Mouse (Mus musculus): ENCODE measurements around the gene Gm13288.
"Not testable (repeated sequence)": the region's sequence is repeated elsewhere in the genome, so short reads cannot be mapped to it uniquely, and the experiment has no call there.

The Gm13288 gene

DNA sequence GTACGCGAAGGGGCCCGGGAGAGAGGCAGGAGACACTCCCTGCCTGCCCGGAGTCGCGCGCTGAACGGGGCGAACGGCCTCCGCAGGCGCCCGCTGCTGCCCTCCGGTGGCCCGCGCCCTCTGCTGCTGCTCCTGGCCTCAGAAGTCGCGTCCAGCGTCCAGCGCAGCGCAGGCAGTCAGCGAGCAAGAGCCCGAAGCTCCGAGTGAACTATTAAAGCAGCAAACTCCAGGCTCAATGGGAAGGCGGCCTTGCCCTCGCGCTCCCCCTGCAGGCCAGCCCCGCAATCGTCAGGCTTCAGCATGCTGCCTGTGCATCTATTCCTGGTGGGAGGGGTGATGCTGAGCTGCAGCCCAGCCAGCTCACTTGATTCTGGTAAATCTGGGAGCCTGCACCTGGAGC is 2.4 kb upstream of the Gm13288 start, which contains the start of gene Gm13287:
TSS of gene Gm13287 (plus strand) at position 301 of the 400 bp plus-strand sequence.
- not testable (repeated sequence) for DNase-seq (ENCODE audit: low spot score)

DNA sequence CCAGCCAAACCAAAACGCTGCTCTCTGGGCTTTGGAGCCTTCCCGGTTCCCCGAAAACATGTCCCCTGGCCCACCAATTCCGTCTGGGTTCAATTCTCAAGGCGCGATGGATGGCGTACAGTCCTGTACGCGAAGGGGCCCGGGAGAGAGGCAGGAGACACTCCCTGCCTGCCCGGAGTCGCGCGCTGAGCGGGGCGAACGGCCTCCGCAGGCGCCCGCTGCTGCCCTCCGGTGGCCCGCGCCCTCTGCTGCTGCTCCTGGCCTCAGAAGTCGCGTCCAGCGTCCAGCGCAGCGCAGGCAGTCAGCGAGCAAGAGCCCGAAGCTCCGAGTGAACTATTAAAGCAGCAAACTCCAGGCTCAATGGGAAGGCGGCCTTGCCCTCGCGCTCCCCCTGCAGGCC is 430 bp downstream of the Gm13288 start:
- peak; percentile 6 for DNase-seq (ENCODE audit: low spot score)

DNA sequence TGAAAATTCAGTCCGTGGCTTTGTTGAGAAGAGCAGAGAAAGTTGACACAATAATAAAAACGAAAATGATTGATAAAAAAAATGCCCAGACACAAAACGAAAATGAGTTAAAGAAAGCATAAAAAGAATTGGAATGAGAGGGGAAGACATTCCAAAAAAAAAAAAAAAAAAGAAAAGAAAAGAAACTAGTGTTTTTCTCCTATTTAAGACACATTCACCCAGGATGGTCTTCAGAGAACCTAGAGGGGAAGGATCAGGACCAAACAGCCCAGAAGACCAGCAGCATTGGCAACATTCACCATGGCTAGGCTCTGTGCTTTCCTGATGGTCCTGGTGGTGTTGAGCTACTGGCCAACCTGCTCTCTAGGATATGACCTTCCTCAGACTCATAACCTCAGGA is 10.6 kb downstream of the Gm13288 start, which contains the start of gene Ifna7:
TSS of gene Ifna7 (plus strand) at position 301 of the 400 bp plus-strand sequence.
- DNase-seq (ENCODE audit: low spot score): no peak

DNA sequence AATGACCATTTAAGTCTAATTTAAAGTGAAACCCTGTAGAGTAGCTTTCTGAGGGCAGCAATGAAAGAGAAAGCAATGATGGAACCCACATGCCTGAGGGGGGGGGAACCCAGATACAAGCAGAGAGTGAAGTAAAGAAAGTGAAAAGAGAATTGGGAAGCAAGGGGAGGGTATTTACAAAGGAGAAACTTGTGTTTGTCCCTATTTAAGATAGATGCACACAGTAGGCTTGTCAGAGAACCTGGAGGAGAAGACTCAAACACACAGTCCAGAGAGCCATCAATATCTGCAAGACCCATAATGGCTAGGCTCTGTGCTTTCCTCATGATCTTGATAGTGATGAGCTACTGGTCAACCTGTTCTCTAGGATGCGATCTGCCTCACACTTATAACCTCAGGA is 14.3 kb downstream of the Gm13288 start, which contains the start of gene Ifna11:
TSS of gene Ifna11 (plus strand) at position 301 of the 400 bp plus-strand sequence.
- no peak for DNase-seq (ENCODE audit: low spot score)

DNA sequence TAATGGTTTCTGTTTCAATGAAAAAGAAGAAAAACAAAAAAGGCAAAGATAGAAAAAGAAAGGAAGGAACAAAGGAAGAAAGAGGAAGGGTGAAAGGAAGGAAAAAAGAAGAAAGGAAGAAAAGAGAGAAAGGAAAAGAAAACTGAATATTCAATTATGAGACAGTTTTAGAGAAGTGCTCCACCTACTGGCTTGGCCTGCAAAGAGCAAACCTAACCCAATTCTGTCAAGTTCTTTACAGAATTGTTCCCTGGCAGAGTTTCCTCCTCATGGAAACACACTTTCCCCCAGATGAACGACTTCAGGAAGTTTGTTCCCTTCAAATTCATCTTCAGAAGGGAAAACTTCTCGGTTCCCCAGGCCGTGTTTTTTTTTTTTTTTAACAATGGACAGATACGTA is 17.7 kb downstream of the Gm13288 start:
- peak; percentile 1 for DNase-seq (ENCODE audit: low spot score)

DNA sequence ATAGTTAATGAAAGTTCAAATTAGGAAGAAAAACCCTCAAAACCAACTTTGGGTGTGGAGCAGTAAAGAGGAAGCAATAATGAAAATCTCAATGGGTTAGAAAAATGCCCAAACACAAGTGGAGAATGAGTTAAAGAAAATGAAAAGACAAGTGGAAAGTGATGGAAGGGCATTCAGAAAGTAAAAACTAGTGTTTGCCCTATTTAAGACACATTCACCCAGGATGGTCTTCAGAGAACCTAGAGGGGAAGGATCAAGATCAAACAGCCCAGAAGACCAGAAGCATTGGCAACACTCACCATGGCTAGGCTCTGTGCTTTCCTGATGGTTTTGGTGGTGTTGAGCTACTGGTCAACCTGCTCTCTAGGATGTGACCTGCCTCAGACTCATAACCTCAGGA is 21.8 kb downstream of the Gm13288 start, which contains the start of gene Ifna6:
TSS of gene Ifna6 (plus strand) at position 301 of the 400 bp plus-strand sequence.
- not testable (repeated sequence) for DNase-seq (ENCODE audit: low spot score)

DNA sequence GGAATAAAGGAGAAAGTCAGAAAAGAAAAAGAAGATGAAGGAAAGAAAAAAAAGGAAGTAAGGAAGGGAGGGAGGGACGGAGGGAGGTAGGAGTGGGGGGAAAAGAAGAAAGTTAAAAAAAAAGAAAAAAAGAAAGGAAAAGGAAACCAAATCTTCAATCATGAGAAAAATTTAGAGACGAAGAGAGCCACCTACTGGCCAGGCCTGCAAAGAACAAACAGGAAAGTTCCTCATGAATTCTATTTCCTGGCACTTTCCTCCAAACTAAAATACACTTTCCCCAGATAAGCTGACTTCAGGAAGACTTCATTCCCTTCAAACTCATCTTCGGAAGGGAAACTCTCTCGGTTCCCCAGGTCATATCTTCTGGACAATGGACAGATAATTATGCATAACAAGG is 25.2 kb downstream of the Gm13288 start:
- peak; percentile 23 for DNase-seq (ENCODE audit: low spot score)

DNA sequence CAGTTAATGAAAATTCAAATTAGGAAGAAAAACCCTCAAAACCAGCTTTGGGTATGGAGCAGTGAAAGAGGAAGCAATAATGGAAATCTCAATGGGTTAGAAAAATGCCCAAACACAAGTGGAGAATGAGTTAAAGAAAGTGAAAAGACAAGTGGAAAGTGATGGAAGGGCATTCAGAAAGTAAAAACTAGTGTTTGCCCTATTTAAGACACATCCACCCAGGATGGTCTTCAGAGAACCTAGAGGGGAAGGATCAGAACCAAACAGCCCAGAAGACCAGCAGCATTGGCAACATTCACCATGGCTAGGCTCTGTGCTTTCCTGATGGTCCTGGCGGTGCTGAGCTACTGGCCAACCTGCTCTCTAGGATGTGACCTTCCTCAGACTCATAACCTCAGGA is 29.9 kb downstream of the Gm13288 start, which contains the start of gene Ifna5:
TSS of gene Ifna5 (plus strand) at position 301 of the 400 bp plus-strand sequence.
- DNase-seq (ENCODE audit: low spot score): not testable (repeated sequence)

DNA sequence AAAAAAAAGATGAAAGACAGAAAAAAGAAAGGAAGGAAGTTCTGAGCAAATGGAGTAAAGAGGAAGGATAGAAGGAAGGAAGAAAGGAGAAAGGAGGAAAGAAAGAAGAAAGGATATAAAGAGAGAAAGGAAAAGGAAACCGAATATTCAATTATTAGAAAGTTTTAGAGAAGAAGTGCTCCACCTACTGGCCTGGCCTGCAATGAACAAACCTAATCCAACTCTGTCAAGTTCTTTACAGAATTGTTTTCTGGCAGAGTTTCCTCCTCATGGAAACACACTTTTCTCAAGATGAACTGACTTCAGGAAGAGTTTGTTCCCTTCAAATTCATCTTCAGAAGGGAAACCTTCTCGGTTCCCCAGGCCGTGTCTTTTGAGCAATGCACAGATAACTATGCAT is 33.5 kb downstream of the Gm13288 start:
- DNase-seq (ENCODE audit: low spot score): peak; percentile 1

DNA sequence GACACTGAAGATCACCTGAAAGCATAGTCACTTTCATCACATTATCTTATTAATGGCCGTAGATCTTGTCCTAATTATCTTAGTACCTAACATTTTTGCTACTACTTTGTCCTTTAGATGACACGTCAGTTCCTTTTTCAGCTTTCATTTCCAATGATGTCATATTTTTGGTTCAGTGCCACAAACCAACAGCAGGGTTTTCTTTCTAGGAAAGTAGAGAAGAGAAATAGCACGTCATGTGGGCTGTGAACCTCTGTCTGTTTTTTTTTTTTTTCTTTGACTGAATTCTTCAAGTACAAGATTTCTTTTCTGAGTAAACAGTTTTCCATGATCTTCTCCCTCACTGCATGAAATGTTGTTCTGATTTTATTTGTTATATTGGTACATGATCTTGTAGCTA is 34.7 kb downstream of the Gm13288 start:
- DNase-seq (ENCODE audit: low spot score): no peak

DNA sequence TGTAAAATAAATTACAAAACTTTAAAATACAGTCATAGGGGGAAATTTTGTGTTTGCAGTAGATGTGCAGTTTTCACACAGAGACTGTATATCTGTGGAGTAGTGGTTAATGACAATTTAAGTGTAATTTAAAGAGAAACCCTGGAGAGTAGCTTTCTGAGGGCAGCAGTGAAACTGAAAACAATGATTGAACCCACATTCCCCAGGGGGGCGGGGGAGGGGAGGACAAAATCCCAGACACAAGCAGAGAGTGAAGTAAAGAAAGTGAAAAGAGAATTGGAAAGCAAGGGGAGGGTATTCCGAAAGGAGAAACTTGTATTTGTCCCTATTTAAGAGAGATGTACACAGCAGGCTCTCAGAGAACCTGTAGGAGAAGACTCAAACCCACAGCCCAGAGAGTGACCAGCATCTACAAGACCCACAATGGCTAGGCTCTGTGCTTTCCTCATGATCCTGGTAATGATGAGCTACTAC is 36.1 kb downstream of the Gm13288 start, which contains the start of gene Ifna4:
TSS of gene Ifna4 (plus strand) at position 424 of the 474 bp plus-strand sequence.
- DNase-seq (ENCODE audit: low spot score): no peak

DNA sequence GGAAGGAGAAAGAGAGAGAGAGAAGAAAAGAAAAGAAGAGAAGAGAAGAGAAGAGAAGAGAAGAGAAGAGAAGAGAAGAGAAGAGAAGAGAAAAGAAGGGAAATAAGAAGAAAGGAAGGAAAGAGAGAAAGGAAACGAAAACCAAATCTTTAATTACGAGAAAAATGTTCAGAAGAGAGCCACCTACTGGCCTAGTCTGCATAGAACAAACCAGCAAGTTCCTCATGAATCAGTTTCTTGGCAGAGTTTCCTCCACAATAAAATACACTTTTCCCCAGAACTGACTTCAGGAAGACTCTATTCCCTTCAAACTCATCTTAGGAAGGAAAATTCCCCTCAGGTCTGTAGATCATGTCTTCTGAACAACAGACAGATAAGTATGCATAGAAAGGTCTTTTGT is 40.0 kb downstream of the Gm13288 start:
- DNase-seq (ENCODE audit: low spot score): no peak

DNA sequence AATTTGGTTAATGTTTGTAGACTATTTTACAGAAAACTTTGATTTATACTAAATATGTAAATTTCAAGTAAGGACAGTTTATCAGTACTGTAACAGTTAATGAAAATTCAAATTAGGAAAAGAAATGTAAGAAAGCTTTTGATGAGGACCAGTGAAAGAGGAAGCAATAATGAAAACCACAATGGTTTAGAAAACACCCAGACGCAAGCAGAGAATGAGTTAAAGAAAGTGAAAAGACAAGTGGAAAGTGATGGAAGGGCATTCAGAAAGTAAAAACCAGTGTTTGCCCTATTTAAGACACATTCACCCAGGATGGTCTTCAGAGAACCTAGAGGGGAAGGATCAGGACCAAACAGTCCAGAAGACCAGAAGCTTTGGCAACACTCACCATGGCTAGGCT is 44.4 kb downstream of the Gm13288 start, which contains the start of gene Ifna1:
TSS of gene Ifna1 (plus strand) at position 390 of the 400 bp plus-strand sequence.
- no peak for DNase-seq (ENCODE audit: low spot score)

DNA sequence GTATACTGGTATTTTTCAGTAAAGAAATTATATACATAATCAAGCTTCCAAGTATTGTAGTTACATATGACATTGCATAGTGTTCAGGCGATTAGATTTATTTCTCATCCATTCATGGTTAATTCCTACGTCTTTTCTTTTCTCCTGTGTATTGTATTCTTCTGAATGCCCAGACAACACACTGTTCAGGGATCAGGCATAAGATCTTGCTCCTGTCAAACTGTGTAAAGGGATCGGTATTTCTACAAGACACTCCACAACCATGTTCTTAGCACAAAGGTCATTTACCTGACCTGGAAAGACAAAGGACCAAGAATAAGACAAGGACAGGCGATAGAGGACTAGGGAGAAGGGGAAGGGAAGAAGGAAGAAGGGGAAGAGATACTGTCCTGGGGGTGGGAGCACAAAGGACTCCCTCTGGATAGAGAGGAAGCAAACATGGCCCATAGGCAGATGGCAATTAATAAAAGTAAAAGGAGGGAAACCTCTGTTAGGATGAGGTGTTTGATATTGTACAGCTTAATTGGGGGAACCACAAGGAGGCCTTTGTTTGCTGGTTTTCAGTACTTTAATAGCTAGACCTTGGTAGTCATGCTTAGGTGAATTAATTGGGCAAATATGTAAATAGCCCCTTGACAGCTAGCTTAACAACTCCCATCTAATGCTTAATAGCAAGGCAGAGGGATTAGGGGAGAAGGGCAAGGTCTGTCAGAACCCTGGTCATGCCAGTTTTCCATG is 45.9 kb downstream of the Gm13288 start:
- no peak for DNase-seq (ENCODE audit: low spot score)

Measured in lung, postnatal 25 days (tissue).